Mouse (Mus musculus) cerebellum, postnatal 25 days (tissue): Measurements from ENCODE around the gene Olfr1201.

Experiments used
- DNase-seq, 2 experiments: peaks; one replicate each; pipeline ENCODE4 v3.0.0; 2021; ENCODE audit warnings: mixed read lengths in 2 of 2

Gene Olfr1201

GRCm38 (mm10) chr2:88792736-88793135, at the start of gene Olfr1201:
TSS of gene Olfr1201 (plus strand) at chr2:88793036.
- DNase-seq: no peak

- DNase-seq: no peak
These were observed 49.5 kb upstream of the Olfr1201 start for GRCm38 (mm10) chr2:88743379-88743778.

- DNase-seq: no peak
These were observed 41.6 kb upstream of the Olfr1201 start, which contains the start of gene Olfr1198 for GRCm38 (mm10) chr2:88751270-88751669. TSS of gene Olfr1198 (minus strand) at chr2:88751370.

- no peak for DNase-seq
These were observed 32.5 kb upstream of the Olfr1201 start, which contains the start of gene Olfr1199 for GRCm38 (mm10) chr2:88760369-88760768. TSS of gene Olfr1199 (minus strand) at chr2:88760469.

- DNase-seq: no peak
These were observed 22.4 kb upstream of the Olfr1201 start, which contains the start of gene Olfr1200 for GRCm38 (mm10) chr2:88770388-88770787. TSS of gene Olfr1200 (minus strand) at chr2:88770488.

- DNase-seq: no peak
These were observed 21.4 kb downstream of the Olfr1201 start, which contains the start of gene Olfr1202 for GRCm38 (mm10) chr2:88814196-88814595. TSS of gene Olfr1202 (plus strand) at chr2:88814496.

GRCm38 (mm10) chr2:88829437-88829836, 36.6 kb downstream of the Olfr1201 start, which contains the start of gene Olfr1205:
TSS of gene Olfr1205 (plus strand) at chr2:88829737.
- no peak for DNase-seq

GRCm38 (mm10) chr2:88838477-88838876, 45.6 kb downstream of the Olfr1201 start:
- DNase-seq: no peak
